Mouse (Mus musculus): Measurements from ENCODE around the gene B9d1.

Gene B9d1

DNA sequence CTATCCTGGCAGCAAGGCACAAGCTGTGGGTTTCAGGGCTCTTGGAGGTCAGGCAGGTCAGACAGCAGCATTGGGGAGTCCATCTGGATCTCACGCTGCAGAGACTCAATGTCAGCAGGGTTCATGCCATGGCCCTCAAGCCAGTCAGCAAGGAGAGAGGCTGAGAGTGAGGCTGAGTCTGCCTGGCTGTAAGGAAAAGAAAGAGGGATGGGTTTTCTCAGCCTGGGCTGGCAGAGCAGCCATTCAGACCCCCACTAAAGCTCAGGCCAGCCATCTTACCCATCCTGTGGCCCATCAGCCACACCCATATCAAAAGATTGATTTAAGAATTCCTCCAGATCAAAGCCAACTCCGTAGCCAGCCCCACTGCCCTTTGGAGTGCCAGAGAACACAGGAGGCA, 15.9 kb upstream of the B9d1 start:
- no peak for DNase-seq (ENCODE audit: extremely low read depth, low read depth)

DNA sequence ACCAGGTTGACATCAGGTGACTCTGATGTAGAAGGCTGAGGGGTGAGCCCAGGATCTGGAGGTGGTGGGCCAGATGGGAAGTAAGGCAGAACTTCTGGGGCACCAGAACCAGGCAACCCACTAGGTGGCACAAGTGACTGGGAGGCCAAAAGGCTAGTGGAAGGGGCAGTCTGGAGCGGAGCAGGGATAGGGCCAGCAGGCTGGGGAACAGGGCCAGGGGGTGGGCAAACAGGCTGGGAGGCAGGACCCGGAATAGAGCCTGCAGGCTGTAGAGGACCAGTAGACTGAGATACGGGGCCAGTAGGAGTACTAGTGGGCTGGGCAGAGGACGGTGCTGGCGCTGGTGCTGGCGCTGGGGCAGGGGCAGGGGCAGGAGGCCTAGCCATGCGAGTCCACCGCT, 15.1 kb upstream of the B9d1 start:
- DNase-seq (ENCODE audit: extremely low read depth, low read depth), result no peak

GRCm38 (mm10) chr11:61490944-61491520, 13.9 kb upstream of the B9d1 start:
- DNase-seq (ENCODE audit: extremely low read depth, low read depth), result no peak

DNA sequence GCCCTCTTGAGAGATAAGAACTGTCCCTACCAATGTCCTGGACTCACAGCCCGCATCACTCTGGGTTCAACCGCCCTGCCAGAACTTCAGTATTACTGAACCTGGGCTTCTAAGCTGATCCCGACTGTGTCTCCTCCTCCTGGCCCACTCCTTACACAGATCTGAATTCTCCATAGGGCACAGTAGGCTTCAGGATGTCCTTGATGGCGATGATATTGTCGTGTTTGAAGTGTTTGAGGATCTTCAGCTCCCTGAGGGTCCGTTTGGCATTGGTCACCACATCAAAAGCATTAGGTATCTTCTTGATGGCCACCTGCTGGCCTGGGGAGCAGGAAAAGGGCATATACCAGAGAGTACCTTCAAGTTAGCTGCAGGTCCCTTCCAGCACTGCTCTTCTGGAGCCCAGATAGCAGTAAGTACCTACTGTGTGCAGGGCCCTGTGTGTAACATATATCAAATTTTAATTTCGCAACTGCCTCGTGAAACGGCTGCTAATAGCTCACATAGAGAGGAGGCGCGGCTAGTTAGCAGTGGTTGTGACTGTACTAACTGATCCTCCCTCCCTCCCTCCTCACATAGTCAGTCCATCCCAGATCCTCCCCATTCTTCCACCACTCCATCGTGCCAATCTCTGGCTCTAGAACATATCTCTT, 12.1 kb upstream of the B9d1 start:
- DNase-seq (ENCODE audit: extremely low read depth, low read depth), result no peak

DNA sequence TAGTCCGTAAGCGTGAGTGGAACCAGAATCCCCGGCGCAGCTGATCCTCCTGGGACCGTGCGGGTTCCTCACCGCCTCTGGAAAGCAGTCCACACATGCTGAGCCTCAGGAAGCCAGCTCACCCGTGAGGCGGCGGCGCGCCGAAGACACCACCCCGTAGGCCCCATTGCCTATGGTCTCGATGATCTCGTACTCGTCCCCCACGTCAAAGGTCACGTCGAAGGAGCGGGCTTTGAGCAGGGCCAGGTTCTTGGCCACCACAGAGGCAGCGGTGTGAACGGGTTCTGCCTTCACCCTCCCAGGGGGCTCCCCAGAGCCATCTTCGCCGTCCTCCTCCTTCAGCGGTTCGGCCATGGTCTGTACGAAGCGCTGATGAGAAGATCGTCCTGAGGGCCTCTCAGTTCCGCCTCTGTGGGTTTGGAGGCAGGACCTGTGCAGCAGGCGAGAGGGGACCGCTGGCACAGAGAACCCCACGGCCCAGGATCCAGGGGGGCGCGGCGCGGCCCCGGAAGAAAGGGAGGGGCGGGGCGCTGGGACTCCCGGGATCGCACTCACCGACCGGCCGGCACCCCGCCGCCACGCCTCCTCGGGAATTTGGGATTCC, 11.3 kb upstream of the B9d1 start:
- DNase-seq (ENCODE audit: extremely low read depth, low read depth), result peak; percentile 30

- DNase-seq (ENCODE audit: extremely low read depth, low read depth), result peak; percentile 91
These were observed 10.6 kb upstream of the B9d1 start, which contains the start of gene Mapk7 for GRCm38 (mm10) chr11:61494129-61494997. Mapk7 (minus strand) TSS chr11:61494406.

- no peak for DNase-seq (ENCODE audit: extremely low read depth, low read depth)
These were observed 9.4 kb upstream of the B9d1 start for GRCm38 (mm10) chr11:61495528-61495927.

DNA sequence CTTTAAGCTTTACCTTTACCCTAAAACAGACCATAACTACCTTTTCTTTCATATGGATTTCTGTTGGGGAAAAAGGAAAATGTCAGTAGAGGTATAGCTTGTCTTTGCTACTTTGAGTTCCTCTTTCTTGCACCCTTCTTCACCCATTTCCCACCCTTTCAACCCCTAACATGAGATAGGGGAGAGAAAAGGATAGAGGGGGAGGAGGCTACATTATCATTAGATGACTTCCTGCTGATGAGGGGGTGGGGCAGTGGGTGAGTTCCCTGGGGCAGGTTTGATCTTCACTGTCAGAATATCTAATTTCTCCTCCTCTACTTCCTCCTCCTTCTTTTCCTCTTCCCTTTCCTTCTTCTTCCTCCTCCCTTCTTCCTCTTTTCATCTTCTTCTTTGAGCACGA, 7.5 kb upstream of the B9d1 start:
- DNase-seq (ENCODE audit: extremely low read depth, low read depth), result peak; percentile 74

GRCm38 (mm10) chr11:61498736-61499504, 6.0 kb upstream of the B9d1 start:
- DNase-seq (ENCODE audit: extremely low read depth, low read depth), result peak; percentile 64

- DNase-seq (ENCODE audit: extremely low read depth, low read depth), result no peak
These were observed 1.0 kb upstream of the B9d1 start for GRCm38 (mm10) chr11:61503933-61504332.

- no peak for DNase-seq (ENCODE audit: extremely low read depth, low read depth)
These were observed 10.0 kb downstream of the B9d1 start for GRCm38 (mm10) chr11:61514953-61515352.

DNA sequence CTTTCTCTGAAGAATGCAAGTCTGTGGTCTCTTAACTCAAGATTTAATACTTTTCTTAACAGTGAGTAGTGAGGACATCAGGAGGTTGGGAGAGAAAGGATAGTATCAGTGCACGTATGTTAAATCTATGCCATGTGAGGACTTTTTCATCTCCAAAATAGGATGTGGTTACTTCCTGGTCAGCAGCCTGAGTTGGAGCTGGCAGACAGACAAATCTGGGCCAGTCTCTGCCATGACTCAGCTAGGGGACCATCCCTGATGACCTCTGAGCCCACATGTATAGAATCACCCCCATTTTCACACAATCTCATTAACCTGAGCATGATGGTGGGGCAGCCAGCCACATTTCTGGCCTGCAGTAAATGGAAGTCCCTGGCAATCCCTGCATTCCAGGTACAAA, 13.0 kb downstream of the B9d1 start:
- DNase-seq (ENCODE audit: extremely low read depth, low read depth), result no peak

- no peak for DNase-seq (ENCODE audit: extremely low read depth, low read depth)
These were observed 13.9 kb downstream of the B9d1 start for GRCm38 (mm10) chr11:61518871-61519270.

DNA sequence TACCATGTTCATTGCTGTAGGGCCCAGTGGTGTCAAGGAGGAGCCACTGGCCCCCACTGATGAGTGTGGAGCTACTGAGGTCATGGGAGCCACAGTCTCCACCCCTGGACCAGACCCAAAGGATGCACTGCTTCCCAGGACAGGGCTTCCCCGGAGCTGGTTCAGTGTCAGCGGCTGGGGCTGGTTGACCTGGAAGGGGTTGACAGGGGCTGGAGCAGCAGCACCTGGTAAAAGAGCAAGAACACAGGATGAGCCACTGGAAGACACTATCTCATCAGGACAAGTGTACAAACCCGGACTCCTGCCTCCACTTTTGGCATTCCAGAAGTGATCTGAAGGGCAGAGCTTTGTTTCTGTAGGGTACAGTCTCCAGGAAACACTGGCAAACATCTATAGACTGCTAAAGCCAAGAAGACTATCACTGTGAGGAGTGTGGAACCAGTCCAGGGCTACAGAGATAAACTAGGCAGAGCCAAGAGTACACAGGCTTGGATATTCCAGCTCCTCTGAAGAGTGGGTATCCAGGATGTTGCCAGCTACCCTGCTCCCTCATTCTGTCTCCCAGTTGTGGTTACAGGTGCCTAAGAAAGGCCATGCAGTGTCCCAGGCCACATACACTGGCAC, 14.7 kb downstream of the B9d1 start:
- DNase-seq (ENCODE audit: extremely low read depth, low read depth), result no peak

DNA sequence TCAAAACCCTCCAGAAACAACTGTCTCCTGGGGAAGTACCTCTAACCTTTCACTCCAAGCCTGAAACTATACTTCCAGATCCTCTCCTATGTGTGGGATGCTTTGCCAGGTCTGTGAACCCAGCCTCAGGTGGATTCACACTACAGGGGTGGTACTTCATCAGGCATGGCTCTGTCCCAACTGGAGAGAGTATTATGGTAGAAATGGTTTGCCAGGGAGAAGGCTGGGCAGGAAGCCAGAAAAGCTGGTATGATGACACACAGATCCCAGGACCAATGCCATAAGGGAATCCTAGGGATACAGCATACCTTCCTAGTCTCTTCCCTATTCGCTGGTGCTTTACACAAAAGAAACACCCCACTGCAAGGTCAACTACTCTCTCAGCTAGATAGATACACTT, 21.9 kb downstream of the B9d1 start:
- DNase-seq (ENCODE audit: extremely low read depth, low read depth), result no peak

- DNase-seq (ENCODE audit: extremely low read depth, low read depth), result no peak
These were observed 24.3 kb downstream of the B9d1 start for GRCm38 (mm10) chr11:61529268-61529713.

DNA sequence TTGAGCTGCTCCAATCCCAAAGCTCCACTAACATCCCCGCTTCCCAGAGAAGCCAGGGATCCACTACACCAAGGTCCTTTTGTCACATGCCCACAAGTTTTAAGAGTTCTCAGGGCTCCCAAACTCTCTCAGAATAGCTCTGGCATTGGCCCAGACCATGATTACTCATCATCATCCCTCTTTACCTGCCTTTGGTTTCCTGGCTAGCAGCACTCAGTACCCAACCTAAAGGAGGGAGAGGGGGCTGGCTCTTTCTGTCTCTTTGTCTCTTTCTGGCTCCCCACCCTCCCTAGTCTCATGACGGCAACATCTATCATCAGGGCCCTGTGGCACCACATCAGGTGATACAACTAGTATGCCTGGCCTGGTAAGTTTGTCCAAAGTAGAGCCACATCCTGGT, 27.9 kb downstream of the B9d1 start:
- DNase-seq (ENCODE audit: extremely low read depth, low read depth), result no peak

- DNase-seq (ENCODE audit: extremely low read depth, low read depth), result no peak
These were observed 28.6 kb downstream of the B9d1 start for GRCm38 (mm10) chr11:61533571-61533970.

GRCm38 (mm10) chr11:61535530-61535929, 30.6 kb downstream of the B9d1 start:
- DNase-seq (ENCODE audit: extremely low read depth, low read depth), result no peak

- DNase-seq (ENCODE audit: extremely low read depth, low read depth), result no peak
These were observed 32.0 kb downstream of the B9d1 start for GRCm38 (mm10) chr11:61536952-61537351.

DNA sequence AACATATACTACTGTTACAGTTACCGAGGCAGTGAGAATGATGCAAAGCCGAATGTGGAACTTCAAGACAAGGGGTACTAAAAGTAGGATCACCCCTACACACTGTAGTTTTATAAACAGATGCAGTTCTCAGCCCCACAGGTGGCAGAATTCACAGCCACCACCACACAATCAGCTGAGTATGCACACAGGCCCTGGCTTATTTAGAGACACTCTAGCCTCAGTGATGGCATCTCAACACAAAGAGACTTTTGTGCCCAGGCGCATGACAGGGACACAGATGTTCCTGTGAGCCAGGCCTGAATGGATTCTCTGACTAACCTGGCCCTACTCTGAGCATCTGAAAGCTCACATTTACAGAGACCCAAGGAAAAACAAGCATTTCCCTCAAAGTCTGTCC, 32.4 kb downstream of the B9d1 start:
- no peak for DNase-seq (ENCODE audit: extremely low read depth, low read depth)

All from MEL-GATA-1-ER (cell line).